Mouse (Mus musculus): ENCODE data around the gene Cyp4a14. TPM values are rescaled to one million over a fixed set of nuclear protein-coding genes. Genes with fewer than 3 reads are reported as not detected.

Cyp4a14 gene
- polyA plus RNA-seq (2012; rRNA removed; ENCODE audit: low replicate concordance): not detected in 2 replicates

GRCm38 (mm10) chr4:115496001-115496400, at the start of gene Cyp4a14:
Gene Cyp4a14 (minus strand): TSS chr4:115496142.

DNA sequence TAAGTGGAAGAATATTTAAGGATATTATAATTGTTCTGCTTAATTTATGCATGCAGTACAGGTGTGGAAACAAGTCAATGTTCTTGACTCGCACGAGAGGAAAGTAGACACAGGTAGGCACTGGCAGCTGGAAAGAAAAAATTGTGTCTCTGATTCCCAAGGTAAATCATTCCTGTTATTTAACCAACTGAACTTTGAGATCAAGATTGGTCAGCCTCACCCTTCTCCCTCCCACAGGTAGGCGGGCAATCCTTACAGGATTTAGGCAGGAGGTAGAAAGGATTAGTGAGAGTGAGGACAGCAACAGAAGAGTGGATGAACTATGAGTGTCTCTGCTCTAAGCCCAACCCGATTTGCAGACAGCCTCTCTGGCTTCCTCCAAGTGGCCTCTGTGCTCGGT, 22.1 kb upstream of the Cyp4a14 start, which contains the start of gene Cyp4a10:
Gene Cyp4a10 (plus strand): TSS at position 265 of the 400 bp plus-strand sequence.

GRCm38 (mm10) chr4:115452304-115452703, 43.6 kb downstream of the Cyp4a14 start, which contains the start of gene Cyp4a30b:
Gene Cyp4a30b (plus strand): TSS chr4:115452604.

Other genes with a start within 250 kb of the Cyp4a14 start
- 0.18 TPM in 1 of 2 replicates, not detected in the other for gene Cyp4a12a, start 197.1 kb downstream of the Cyp4a14 start, polyA plus RNA-seq (2012; rRNA removed; ENCODE audit: low replicate concordance)
- not detected in 2 replicates for gene Cyp4a12b, start 84.5 kb downstream of the Cyp4a14 start, polyA plus RNA-seq (2012; rRNA removed; ENCODE audit: low replicate concordance)
- gene Cyp4a30b, start 43.5 kb downstream of the Cyp4a14 start, polyA plus RNA-seq (2012; rRNA removed; ENCODE audit: low replicate concordance): not detected in 2 replicates
- 0.58 and 15.0 TPM in 2 replicates for gene Cyp4a10, start 22.1 kb upstream of the Cyp4a14 start, polyA plus RNA-seq (2012; rRNA removed; ENCODE audit: low replicate concordance)
- gene Cyp4a31, start 67.5 kb upstream of the Cyp4a14 start, polyA plus RNA-seq (2012; rRNA removed; ENCODE audit: low replicate concordance): 0.13 TPM in 1 of 2 replicates, not detected in the other
- gene Cyp4a32, start 104.8 kb upstream of the Cyp4a14 start, polyA plus RNA-seq (2012; rRNA removed; ENCODE audit: low replicate concordance): 2.3 TPM in 1 of 2 replicates, not detected in the other
- gene Cyp4b1, start 151.6 kb upstream of the Cyp4a14 start, polyA plus RNA-seq (2012; rRNA removed; ENCODE audit: low replicate concordance): 65.1 and 231 TPM in 2 replicates
- 23.3 and 25.3 TPM in 2 replicates for gene Efcab14, start 241.6 kb upstream of the Cyp4a14 start, polyA plus RNA-seq (2012; rRNA removed; ENCODE audit: low replicate concordance)